Mouse (Mus musculus): ENCODE measurements around the gene Olfr394.
"Not testable (repeated sequence)": the region's sequence is repeated elsewhere in the genome, so short reads cannot be mapped to it uniquely, and the experiment has no call there.

Olfr394 gene

DNA sequence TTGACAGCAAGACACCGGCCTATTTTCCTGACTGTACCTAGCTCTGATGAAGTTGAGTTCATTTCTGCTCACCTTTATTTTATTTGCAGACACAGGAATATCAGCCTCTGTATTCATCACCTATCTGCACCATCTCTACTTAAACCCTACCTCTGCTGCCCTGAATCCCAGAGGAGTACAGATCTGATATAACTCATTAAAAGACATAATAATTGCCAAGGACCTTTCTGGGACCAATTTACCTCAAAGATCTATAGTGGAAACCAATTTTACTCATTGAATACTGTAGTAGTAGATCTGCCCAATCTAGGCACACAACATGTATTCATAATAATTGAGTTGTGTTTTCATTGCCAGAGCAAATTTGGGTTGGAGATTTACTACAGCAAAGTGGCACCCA lies at the start of gene Olfr394:
Gene Olfr394 (minus strand): TSS at position 101 of the 400 bp plus-strand sequence.
- DNase-seq = no peak

- DNase-seq = no peak
Observed at GRCm38 (mm10) chr11:73936377-73936776, 45.8 kb upstream of the Olfr394 start, which contains the start of gene Olfr23. Olfr23 (plus strand) TSS chr11:73936677.

DNA sequence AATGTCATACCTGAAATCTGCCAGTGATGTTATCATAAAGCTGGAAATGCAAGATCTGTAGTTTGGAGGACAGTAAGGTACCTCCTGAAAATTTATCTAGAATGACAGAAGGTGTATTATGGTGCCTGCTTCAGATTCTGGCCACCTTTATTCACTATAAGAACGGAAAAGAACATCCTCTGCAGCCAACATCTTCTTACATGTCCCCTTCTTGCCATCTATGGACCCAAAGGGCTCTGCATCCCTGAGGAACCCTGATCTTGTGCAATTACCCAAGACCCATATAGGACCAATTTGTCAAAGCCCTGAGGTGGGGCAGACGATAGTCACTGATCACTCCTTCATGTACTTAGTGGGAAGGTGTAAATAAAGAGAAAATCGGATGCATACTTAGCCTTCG lies 18.6 kb upstream of the Olfr394 start, which contains the start of gene Olfr395:
Gene Olfr395 (minus strand): TSS at position 101 of the 400 bp plus-strand sequence.
- not testable (repeated sequence) for DNase-seq

DNA sequence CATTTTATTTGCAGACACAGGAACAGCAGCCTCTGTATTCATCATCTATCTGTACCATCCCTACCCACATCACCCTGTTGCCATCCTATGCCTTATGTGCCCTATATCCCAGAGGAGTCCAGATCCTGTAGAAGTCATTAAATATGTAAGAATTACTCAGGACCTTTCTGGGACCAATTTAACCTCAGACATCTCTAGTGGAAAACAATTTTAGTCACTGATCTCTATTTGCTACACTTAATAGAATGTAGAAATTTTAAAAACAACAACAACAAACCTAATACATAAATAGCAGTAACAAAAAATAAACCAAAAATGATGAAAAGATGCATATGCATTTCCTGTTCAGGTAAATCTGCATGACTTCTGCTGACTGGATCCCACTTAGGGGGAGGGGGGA lies 39.2 kb downstream of the Olfr394 start, which contains the start of gene Olfr393:
Gene Olfr393 (minus strand): TSS at position 101 of the 400 bp plus-strand sequence.
- DNase-seq = no peak
